In genomic region chr9:96088456-96088855, GRCm38 (mm10) we compare ENCODE assay signal across 7 mouse cellular contexts. TPM values are rescaled to one million over a fixed set of nuclear protein-coding genes. Genes with fewer than 3 reads are reported as not detected.
DNase-seq lines count a peak whose midpoint lies in the region; ATAC-seq and TF ChIP-seq lines count a peak whose summit lies in the region.
"Not testable (repeated sequence)": the region's sequence is repeated elsewhere in the genome, so short reads cannot be mapped to it uniquely, and the experiment has no call there.

No protein-coding gene starts in this region.

- not testable (repeated sequence) for H3K27me3 ChIP-seq in intestine, postnatal 0 days (replicated peaks; ENCODE audit: control insufficient read depth, insufficient read depth, low read length)

- not testable (repeated sequence) for H3K4me3 ChIP-seq in ES-E14 (ENCODE audit: insufficient read depth in 1 of 2, low read depth in 1 of 2, low read length in 2 of 2, poor library complexity in 1 of 2, severe bottlenecking in 1 of 2); intestine, postnatal 0 days (ENCODE audit: low read depth, low read length); layer of hippocampus, adult 2 months

- TF ChIP-seq CTCF in intestine, postnatal 0 days (IDR thresholded peaks at IDR 0.05; ENCODE audit: low read depth): peak; percentile 19; the same call in 1 of the 2 replicates
- peak; percentile 37 for TF ChIP-seq CTCF in layer of hippocampus, adult 2 months (conservative IDR thresholded peaks at IDR 0.05)

- in situ Hi-C loops in ES-E14 (cut with MboI; ENCODE audit: low sequenced_read_pairs in 2 of 2, unreplicated experiment in 2 of 2): not testable (repeated sequence)

- H3K9me3 ChIP-seq in ES-E14 (ENCODE audit: control insufficient read depth, insufficient read depth, low read depth, low read length); intestine, postnatal 0 days (ENCODE audit: control insufficient read depth): not testable (repeated sequence)

- H3K4me1 ChIP-seq in ES-E14 (ENCODE audit: control insufficient read depth in 2 of 2, insufficient read depth in 2 of 2, low read length in 2 of 2, poor library complexity in 1 of 2); intestine, postnatal 0 days (replicated peaks; ENCODE audit: control insufficient read depth, insufficient read depth, low read length): not testable (repeated sequence)

- DNase-seq in A20 (ENCODE audit: low read depth, low spot score) (peak; percentile 30), ES-E14 (ENCODE audit: low read depth, low spot score) (peak; percentile 27), MEL-GATA-1-ER (ENCODE audit: extremely low read depth, low read depth) (peak; percentile 2), R1 (ENCODE audit: low read depth, low spot score) (peak; percentile 96)
- peak; percentile 13 for DNase-seq in heart, adult 11 months
- not testable (repeated sequence) for DNase-seq in layer of hippocampus, adult 2 months (ENCODE audit: low spot score in 2 of 2)

- 86% methylated on average over 3 of the region's 3 CpGs for WGBS in intestine, postnatal 0 days

- not testable (repeated sequence) for H3K9ac ChIP-seq in ES-E14 (ENCODE audit: insufficient read depth, low read depth, low read length, poor library complexity, severe bottlenecking); intestine, postnatal 0 days (ENCODE audit: low read depth, low read length)

- not testable (repeated sequence) for H3K27ac ChIP-seq in ES-E14 (ENCODE audit: insufficient read depth, low read depth, low read length, poor library complexity, severe bottlenecking); intestine, postnatal 0 days (ENCODE audit: low read depth, low read length); layer of hippocampus, adult 2 months

- not testable (repeated sequence) for H3K4me2 ChIP-seq in intestine, postnatal 0 days (replicated peaks; ENCODE audit: low read depth)

- ATAC-seq in intestine, postnatal 0 days: not testable (repeated sequence)

- H3K36me3 ChIP-seq in ES-E14 (ENCODE audit: control insufficient read depth, insufficient read depth, low read length, poor library complexity, severe bottlenecking); intestine, postnatal 0 days (ENCODE audit: control insufficient read depth, insufficient read depth): not testable (repeated sequence)

RNA-seq across cellular contexts. Expression of gene Gk5, which starts 30.7 kb away (rescaled TPM):
- total RNA-seq in ES-E14 (2012; rRNA removed): 12.7 and 13.2 TPM in 2 replicates
- polyA plus RNA-seq in intestine, postnatal 0 days (2015; fragmentation: Nextera tagmentation; extraction: Ambion mirVana): 2.9 and 3.0 TPM in 2 replicates
- total RNA-seq in layer of hippocampus, adult 2 months (2021): 1 to 10 TPM; 4.5 to 5.6 TPM
